Mouse (Mus musculus) mesoderm, embryonic 11.5 days (tissue): ENCODE measurements around the gene Dync1i2.

Experiments used
- DNase-seq: peaks from one replicate; pipeline ENCODE4 v3.0.0-alpha.2; 2012; ENCODE audit warnings: low read depth, low spot score

Dync1i2 gene

DNA sequence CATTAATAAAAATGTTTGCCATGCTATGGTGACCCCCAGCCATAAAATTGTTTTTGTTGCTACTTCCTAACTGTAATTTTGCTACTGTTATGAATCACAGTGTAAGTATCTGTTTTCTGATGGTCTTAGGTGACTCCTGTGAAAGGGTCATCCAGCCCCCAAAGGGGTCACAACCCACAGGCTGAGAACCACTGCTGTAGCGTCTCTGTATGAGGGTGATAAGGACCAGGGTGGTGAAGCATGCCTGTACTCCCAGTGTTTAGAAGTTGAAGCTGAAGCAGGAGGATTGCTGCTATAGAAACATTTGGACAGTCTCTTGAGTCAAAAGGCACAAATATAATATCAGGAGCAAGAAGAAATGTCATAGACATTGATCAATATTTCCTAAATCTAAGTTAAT lies 57.8 kb downstream of the Dync1i2 start:
- DNase-seq: no peak

DNA sequence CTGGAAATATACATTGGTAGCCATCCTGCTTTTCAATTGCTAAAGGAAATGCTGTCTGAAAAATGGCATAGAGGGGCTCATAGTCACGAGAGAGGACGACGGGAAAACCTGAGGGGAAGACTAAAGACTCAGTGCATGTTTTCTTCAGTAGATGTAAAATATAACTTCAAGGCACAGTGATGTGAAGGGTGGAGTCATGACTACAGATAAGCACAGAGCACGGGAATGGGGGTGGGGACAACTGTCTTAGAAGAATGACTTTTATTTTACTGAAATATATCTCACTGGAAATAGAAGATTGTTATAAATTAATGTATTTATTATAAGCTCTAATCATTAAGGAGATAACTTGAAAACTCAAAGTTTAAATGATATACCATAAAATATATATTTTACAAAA lies 58.6 kb downstream of the Dync1i2 start:
- DNase-seq: no peak

DNA sequence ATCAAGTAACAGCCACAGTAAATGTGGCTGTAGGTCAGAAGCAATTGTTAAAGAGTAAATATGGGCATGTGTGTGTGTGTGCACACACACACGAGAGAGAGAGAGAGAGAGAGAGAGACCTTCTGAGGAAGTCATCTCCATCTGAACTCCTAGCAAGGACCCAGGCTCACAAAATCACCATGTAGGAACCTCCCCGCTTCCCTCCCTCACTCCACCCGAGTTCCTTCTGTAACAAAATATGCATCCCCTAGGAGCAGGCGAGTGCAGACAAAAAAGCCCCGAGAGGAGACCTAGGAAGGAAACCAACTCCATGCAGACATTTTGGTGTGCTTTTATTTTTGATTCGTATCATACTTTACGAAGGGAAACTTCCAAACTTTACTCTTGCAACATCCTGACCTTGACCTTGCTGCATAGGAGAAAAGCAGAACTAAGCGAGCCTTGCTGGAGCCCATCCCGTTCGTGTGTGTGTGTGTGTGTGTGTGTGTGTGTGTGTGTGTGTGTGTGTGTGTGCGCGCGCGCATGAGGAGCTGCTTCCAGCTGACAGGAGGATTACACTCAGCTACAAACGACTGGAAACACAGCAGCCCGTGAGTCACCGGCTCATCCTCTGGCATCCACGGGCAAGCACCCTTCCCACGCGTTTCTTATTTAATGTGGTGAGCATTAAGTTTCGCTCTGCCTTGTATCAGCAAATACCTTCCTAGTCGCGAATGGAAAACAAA lies 62.6 kb downstream of the Dync1i2 start:
- no peak for DNase-seq

DNA sequence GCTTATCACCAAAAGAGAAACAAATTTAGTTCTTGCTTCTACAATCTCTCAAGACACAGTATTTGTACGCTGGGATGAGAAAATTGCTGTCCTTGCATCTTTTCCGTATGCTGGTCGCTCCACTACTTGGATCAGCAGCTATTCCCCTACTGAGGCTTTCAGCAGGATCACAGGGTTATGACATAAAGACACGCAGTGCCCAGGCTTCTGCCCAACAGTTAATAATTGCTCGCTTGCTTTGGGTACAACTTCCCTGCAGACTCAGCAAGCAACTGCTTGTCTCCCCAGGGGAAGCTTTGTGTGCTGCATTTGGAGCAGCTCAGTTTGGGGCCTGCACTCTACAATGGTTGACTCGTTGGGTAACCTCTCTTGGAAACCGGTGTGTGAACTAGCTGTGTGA lies 64.2 kb downstream of the Dync1i2 start:
- no peak for DNase-seq

DNA sequence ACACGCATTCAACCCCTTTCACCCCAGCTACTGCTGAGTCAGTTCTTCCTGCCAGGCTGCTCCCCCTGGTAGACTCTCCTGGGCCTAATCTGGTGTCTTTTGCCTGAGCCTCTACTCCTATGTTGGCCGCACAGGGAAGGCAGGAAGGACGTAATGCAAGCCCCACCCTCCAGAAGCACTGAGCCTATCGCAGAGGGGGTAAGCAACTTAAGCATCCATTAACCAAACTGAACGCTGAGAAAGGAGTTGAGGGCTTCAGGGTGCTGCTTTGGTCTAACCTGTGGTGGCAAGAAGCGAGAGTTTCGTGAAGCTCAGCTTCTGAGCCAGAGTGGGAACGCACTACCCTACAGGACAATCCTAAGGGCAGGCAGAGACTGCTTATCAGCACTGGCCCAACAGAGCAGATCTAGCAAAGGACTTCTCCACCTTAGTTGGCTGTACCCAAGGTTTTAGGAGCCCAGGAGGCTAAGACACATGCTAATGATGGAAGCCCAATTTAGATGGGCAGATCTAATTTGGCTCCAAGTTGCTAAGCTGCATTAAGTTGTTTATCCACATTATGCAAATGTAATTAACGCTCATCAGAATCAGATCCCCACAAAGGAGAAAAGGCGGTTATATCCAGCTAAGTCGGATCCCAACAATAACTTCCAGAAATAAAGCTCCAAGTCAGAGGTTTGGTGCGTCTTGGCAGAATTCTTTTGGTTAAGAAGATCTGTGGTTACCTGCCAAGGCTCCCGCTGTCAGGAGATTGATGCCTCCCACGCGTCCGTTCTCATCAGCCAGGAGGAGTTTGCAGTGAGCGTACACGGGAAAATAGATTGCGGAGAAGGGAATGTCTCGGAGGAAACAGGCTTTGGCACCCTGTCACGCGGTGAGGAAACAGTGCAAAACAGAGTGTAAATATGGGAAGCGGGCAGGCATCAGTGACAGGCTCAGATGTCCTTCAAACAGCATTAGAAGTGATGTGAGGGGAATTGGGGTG lies 67.6 kb downstream of the Dync1i2 start:
- DNase-seq: no peak

DNA sequence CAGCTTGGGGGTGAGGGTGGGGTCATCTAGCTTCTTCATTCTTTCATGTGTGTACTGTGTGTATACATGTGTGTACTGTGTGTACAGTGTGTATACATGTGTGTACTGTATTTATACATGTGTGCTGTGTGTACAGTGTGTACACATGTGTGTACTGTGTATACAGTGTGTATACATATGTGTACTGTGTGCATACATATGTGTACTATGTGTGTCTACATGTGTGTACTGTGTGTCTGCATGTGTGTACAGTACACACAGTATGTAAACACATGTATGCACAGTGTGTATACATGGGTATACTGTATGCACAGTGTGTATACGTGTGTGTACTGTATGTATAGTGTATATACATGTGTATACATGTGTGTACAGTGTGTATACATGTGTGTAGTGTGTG lies 70.5 kb downstream of the Dync1i2 start:
- no peak for DNase-seq

DNA sequence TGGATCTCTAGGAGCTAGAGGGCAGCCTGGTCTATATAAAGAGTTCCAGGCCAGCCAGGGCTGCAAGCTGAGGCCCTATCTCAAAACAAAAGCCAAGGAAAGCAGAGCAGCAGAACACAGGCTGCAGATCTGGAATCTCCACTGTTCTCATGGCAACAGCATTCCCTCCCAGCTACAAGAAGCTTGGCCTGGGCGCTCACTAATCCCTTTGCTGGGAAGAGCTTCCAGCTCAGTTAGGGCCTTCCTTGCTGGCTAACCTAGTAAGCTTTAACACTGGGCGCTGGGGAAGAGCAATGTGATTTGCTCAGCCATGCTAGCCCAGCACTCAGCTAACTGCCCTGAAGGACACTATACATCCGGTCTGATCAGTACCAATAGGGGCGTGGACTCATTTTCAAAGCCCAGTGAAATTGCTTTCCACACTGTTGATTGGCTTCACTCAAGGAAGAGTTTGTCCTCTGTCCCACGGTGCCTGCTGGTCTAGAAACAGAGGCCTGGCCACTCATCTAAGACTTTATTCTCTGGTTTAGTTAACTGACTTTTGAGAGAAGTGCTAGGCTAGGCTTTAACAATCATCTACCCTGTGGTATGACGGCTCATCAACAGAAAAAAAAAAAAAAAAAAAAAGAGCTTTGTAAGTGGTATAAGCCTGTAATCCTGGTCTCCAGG lies 78.7 kb downstream of the Dync1i2 start:
- DNase-seq: no peak

DNA sequence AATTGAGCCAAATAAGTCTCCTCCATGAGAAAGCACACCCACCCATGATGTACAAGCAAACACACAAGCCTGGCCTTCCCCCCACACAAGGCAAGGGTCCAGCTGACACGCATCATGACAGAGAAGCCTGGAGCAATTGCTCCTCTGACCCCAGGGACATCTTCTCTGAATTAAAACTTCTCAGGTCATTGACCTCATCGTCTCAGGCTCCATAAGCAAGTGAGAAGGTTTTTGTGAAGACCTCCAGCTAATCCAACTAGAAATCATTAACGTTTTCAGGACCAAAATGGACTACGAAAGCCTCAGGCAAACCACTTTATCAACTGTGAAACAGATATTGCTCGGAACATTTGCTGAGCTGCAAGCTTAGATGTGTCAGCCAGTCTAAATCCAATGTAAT lies 80.1 kb downstream of the Dync1i2 start:
- peak; percentile 22 for DNase-seq

DNA sequence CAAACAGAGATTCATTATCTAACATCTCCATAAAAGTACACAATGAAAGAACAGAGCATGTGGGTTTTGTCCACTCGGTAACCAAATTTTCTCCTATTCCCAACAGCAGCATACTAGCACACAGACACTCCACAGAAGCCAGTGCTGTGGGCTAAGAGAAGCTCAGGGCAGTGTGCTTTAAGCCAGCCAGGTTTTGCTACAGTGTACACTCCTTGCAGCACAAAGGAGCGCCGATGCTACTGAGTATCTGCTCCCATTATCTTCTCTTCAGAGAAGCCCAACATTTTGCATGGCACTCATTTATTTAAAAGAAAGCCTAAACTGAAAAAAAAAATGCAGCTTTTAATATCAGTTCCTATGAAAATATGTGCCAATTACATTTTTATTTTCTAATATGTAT lies 82.5 kb downstream of the Dync1i2 start:
- no peak for DNase-seq

DNA sequence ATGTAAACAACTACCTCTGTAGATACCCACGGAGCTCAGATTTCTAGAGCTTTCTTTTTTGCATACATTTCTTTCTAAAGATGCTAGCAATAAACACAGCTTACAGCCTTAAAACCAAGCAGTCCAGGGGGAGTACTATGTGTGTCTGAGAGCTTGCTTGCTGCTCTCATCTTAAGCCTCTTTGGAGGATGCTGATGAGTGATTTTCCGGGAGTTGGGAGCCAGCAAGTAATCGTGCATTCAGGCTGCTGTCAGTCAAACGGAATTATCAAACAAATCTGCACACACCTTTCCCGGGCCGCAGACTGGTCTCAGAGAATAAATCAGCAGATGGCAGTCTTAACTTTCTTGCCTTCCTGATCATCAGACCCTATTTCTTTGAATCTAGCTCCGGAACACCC lies 83.0 kb downstream of the Dync1i2 start:
- no peak for DNase-seq

DNA sequence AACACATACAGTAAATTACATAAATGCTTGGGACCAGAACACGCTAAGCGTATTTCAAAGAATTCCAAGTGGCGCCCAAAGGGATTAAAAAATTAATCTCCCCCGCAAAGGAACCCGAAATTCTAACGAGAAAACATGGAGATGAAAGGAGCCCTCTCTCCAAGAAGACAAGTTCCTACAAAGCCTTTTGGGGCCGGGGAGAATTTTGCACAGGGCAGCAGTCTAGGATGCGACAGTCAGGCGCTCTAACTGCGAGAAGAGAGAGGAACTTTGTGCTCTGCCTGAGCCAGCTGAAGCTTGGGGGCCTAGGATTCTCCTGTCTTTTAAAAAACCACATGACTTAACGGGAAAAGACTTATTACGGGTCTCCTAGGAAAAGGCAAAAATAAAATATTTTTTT lies 84.3 kb downstream of the Dync1i2 start:
- DNase-seq: no peak

DNA sequence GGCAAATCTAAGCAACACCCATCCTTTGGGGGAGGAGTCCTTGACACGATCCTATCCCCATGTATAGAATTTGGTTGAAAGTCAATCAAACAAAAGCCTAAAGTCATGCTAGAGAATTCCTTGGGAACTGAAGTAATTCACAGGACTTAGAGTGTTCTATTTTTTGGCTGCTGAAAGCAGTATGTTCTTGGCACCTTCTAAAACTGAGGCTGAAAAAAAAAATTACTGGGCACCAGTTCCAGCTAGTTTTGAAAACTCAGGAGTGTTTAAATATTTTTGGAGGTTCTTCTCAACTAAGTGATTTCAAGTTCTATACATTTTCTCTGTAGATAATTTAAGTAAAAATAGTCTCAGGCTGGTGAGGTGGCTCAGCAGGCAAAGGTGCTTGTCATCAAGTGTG lies 86.0 kb downstream of the Dync1i2 start:
- DNase-seq: no peak

DNA sequence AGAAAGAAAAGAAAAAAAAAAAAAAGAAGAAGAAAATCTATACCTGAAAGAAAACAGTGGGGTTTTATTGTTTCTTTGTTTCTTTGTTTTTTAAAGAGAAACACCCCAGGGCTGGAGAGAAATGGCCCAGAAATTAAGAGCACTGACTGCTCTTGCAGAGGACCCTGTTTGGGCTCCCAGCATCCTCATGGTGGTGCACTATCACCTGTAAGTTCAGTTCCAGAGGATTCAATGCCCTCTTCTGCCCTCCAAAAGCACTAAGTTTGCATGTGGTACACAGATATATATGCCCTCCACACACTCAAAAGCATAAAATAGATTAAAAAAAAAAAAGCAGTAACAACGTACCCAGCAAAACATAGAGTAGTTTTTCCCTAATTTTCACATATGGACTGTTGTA lies 87.2 kb downstream of the Dync1i2 start:
- DNase-seq: no peak

DNA sequence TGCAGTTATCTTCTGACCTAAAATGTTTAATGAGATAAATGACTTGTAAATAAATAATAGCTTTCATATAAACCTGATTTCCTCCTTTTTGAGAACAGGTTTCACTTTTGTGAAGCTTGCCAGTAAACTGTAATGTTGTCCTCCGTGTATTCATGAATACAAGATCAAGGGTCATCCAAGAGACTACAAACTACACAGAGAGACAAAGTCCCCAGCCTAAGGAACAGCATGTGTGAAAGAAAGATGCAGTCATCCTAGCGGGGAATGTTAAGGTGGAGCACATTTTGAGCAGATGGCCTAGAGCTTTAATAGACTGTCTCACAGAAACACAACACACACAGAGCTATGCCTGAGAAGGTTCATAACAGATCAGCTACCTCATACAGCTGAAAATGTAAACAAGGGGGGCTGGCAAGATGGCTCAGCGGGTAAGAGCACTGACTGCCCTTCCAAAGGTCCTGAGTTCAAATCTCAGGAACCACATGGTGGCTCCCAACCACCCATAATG lies 90.7 kb downstream of the Dync1i2 start:
- no peak for DNase-seq

DNA sequence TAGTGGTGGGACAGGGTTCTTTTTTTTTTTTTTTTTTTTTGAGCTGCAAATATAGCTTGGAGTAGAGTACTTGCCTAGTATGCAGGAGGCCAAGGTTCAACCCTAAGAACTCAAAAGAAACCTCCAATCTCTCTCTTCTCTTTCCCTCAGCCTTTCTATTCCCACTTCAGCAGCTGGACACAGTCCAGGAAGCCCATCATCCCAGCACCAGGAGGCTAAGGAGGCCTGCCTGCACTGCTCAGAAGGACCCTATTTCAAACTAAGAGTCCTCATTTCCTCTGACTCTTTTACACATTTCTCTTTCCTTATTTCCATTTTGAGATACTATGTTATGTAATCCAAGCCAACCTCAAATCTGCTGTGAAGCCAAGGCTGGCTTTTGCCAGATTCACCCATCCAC lies 91.7 kb downstream of the Dync1i2 start:
- DNase-seq: no peak

DNA sequence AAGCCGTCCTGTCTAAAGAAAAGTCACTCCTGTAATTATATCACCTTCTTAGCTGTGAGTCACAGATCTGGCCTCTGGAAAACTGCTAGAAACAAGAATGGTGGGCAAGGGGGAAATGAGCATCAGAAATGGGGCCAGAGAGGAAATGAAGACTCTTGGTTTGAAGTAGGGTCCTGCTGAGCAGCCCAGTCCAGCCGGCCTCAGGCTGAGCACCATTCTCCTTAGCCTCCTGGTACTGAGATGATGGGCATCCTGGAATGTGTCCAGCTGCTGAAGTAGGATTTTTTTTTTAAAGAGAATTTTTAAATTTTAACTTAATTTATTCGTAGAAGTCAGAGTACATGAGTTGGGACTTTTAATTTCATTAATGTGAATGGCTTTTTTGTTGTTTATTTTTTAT lies 93.3 kb downstream of the Dync1i2 start:
- DNase-seq: peak; percentile 23

DNA sequence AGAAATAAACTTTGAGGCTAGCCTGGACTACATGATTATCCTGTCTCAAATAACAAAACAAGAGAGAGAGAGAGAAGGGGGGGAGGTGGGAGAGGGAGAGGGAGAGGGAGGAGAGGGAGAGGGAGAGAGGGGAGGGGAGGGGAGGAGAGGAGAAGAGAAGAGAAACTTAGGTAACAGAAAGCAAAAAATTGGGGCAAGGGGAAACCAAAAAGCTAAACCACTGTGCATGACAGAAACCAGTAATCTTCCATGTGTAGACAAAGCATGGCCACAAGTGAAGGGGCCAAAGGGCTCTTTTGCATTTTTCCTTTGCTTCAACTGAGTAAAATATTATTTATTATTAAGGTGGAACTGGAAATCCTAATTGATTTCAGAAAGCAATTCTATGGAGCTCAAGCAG lies 94.9 kb downstream of the Dync1i2 start:
- DNase-seq: no peak

DNA sequence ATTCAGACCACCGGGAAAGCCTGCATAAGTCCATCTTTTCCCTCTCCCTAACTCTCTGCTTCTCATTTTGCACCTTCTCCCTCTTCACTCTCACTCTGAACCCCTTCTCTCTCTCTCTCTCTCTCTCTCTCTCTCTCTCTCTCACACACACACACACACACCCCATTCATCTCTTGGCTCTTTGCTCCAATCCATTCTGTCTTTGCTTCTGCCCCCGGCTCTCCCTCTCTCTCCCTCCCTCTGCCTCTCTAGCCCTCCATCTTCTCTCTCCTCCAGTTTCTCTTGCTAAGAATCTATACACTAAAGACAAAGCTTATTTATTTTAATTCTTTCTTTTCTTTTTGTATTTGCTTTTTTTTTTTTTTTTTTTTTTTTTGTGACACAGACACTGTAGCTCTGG lies 98.2 kb downstream of the Dync1i2 start:
- no peak for DNase-seq

DNA sequence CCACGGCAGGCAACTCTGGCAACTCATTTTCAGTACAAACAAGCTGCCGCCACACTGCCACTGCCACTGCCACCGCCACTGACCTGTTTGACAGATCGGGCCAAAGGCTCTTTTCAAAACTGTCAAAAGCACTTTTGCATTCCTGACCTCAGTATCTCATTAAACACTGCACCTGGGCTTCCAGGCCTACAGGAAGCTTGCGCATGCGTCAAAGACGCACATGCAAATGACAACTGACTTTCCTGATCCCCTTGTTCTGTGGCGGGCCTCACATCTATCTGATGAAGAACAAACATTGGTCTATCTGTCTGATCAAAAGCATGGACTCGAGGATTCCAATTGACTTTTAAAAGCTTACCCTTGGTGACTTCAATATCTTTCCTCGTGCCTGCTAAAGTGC lies 100.6 kb downstream of the Dync1i2 start:
- no peak for DNase-seq
